Mouse (Mus musculus) c-Kit-positive CD71-positive TER-119-positive erythroid progenitor cells, embryonic 14.5 days (primary cell): ENCODE results near the gene Rab3a.

Experiments used
- DNase-seq: peaks from one replicate; pipeline ENCODE4 v3.0.0-alpha.2; 2013; ENCODE audit warnings: low spot score

Rab3a gene

DNA sequence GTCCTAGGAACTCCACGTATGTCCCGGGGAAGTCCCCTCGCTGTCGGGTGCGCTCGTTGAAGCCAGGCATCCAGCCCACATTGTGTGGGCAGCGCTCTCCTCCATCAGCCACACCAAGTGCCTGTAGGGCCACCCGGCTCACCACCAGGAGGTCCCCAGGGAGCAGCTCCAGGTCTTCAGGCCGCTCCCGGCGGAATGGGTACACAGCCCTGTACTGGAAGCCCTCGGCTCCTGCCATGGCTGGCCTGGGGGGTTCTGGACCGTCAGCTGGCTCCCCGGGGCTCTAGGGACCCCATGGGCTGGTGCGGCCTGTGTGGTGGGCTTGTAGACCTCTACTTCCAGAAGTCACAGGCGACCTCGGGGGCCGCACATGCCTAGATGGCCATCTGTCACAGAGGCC lies 20.3 kb downstream of the Rab3a start:
- no peak for DNase-seq

- DNase-seq: no peak
Measured at GRCm38 (mm10) chr8:70775227-70775626, 20.7 kb downstream of the Rab3a start.

DNA sequence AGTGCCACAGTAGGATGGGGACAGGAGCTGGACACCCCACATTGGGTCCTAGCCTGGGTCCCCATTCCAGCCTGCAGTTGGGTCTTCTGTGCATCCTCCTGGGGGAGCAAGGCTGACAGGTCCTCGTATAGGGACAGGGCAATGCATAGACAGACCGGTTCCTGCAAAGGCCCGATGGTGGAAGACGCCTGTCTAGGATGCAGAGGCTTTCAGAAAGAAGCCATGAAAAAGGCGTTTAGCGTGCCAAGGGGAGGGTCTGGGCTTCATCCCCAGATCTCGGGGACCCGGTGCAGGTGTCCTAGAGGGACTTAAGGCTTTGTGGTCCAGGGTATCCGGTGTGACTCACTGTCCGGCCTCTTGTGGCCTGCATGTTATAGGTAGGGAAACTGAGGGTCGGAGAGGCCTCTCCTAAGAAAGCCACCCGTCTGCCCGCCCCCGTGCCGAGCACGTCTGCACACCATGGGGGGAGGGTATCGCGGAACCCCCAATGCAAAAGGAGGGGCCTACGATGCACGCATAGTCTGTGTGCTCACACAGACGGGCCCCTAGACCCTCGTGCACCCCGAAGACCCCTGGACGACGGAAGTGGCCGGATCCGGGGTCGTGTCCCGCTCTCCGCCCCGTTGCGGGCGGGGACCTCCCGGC lies 21.5 kb downstream of the Rab3a start:
- no peak for DNase-seq

DNA sequence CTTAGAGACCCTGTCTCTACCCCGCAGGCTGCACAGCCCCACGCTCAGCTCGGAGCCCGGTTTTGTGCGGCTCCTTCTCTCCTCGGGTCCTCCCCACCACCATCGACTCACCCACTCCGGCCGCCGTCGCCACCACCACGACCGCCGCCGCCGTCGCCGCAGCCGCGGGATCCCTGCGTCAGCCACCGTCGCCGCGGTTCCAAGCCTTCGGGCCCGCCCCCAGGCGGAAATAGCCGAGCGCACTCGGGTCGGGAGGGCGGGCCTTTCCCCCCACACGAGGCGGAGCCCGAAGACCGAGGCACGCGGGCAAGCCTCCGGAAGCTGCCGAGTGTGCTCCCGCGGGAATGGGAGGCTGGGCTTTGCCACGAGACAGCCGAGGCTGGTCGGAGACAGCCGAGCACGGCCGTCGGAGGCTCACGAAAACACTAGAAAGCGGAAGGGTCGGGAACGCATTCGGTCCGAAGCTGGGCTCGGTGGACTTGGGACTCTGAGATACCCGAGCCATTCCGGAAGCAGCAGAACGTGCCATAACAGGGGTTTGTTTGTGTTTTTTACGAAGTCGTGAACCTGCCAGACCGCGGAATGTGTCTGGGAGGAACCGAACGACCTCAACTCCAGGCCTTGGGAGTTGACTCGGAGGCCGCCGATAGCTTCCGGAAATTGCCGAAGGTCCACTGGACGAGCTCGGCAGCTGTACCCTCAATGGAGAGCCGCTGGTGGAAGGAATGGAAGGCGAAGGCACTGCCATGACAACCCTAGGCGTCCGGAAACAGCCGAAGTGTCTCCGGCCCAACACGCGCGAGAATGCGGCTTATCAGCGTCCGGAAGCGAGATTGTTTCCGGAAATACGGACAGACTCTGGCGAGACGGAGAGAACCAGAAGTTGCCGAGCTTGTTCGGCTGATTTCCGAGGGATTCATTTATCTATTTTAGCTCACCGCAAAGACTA lies 22.3 kb downstream of the Rab3a start, which contains the start of gene Pik3r2:
Gene Pik3r2, minus strand, starts transcription at position 218 of the 949 bp plus-strand sequence.
- peak; percentile 95 for DNase-seq

DNA sequence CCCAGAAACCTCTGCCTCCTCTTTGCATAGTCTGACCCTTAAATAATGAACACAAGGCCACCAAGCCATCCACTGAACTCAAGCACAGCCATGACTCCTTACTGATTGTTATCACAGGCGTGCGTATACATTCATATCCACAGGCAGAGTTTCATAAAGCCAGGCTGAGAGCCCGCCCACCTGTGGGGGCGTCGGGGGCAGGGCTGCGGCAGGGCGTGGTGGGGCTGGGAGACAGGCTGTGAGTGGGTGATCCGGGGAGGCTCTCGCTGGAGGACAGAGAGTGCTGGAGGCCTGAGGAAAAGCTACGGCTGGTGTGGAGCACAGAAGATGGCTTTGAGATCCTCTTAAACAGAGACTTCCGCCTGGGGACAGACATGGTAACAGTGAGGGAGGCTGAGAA lies 25.6 kb downstream of the Rab3a start:
- no peak for DNase-seq

- no peak for DNase-seq
Measured at GRCm38 (mm10) chr8:70786291-70787050, 32.0 kb downstream of the Rab3a start.

DNA sequence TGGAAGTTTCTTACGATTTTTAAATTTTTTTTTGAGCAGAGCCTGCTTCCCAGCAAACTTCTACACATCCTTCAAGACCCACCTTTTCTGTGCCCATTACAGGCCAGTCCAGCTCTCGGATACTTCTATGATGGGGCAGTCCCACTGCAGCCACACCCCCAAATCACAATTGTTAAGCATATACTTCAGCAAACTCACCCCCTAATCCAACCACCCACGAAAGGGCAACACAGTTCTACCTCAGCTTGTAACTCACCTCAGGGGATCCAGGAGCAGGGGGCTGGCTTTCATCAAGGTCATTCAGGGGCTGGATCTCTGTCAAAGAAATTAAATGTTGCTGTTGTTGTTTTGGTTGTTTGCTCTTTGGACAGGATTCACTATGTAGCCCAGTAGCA lies 32.6 kb downstream of the Rab3a start:
- DNase-seq: no peak

DNA sequence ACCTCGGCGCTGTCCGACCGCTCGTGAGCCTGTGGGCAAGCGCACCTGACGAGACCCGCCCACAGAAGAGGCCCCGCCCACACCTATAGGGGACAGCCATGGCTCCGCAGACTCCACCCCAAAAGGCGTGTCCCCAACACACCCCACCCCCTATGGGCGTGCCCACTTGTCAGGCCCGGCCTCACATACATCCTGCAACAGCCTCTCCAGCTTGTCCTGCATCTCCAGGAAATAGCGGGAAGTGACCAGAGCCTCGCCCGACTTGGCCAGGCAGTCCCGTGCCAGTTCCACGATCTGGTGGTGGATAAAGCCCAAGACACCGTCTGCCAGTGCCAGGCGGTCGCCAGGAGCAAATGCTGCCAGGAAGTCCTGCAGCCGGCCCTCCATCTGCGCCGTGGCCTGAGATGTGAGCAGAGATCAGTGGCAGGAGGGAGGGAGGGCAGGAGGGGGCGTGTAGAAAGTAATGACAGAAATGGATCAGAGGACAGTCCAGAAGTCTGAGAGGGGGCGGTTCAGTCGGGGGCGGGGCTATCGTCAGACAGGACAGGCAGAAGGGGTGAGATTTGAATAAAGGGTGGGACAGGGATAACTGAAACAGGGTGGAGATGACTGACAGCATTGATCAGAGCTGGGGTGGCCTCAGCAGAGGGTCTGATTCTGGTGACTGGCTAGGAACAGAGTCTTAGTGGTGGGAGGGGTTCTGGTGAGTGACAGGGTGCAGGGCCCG lies 33.6 kb downstream of the Rab3a start:
- DNase-seq: no peak

GRCm38 (mm10) chr8:70789046-70789445 lies 34.6 kb downstream of the Rab3a start:
- no peak for DNase-seq

DNA sequence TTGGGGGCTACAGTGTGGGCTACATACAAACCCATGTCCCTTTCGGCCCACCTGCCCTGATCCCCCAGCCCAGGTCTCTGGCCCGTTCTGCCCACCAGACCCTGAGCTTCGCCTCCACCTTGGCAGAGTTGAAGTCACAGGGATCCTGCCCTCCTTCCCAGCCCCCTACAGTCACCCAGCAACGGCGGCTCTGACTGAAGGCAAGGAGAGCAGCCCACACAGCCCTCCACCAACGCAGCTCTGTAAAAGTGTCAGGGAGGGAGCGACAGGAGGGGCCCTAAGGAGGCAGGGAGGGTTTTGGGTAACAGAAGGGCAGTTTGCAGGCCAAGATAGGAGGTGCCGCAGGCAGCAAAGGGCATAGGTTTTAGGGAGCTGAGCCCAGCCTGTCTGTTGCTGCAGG lies 36.4 kb downstream of the Rab3a start:
- DNase-seq: no peak

DNA sequence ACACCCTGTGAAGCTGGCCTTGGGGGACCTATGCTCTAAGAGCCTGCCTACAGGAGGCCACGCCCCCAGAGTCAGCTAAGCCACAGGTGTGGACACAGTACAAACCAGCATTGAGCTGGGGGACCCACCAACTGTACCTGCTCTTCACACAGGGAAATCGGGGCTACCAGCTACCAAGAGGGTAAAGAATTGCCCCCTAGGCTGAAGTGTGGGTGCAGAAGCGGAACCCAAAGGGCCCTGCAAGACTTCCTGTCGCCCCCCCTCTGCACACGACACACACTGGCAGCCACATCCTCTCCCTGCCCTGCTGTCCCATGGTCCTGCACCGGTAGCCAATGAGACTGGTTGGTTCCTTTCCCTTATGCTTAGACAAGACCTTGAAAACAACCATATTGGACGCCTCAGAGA lies 36.8 kb downstream of the Rab3a start:
- no peak for DNase-seq

GRCm38 (mm10) chr8:70791975-70792691 lies 37.7 kb downstream of the Rab3a start:
- DNase-seq: peak; percentile 91

DNA sequence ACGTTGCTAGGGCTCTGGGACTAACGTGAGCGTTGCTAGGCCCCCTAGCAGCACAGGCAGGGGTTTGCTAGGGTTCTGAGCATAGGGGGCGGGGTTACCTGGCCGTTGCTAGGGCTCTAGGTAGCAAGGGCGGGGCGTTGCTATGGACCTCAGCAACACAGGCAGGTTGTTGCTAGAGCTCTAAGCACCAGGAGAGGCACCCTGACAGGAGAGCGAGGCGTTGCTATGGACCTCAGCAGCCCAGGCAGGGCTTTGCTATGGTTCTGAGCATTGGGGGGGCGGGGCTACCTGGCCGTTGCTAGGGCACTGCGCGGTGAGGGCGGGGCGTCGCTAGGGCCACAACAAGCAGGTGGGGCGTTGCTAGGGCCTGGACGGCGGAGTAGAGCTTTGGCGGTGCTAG lies 38.2 kb downstream of the Rab3a start:
- DNase-seq: peak; percentile 69

GRCm38 (mm10) chr8:70794215-70794614 lies 39.7 kb downstream of the Rab3a start:
- no peak for DNase-seq

DNA sequence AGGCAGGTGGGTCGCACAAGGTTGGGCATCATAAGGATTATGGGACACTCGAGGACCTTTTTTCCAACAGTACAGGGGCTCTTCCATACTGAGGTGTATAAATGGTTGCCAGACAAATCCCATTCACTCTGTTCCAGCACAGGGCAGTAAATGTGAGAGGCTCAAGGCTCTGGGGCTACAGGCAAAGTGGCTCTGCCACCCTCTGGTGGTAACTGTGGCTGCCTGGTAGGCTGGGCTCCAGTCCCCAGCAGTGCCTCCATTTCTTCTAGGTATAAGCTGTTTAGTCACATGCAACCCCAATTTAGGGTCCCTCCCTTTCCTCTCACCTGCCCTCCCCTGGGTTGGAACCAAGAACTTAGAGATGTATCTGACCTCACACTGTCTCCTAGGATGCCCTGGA lies 40.9 kb downstream of the Rab3a start:
- DNase-seq: no peak

GRCm38 (mm10) chr8:70796403-70797080 lies 42.1 kb downstream of the Rab3a start:
- no peak for DNase-seq

DNA sequence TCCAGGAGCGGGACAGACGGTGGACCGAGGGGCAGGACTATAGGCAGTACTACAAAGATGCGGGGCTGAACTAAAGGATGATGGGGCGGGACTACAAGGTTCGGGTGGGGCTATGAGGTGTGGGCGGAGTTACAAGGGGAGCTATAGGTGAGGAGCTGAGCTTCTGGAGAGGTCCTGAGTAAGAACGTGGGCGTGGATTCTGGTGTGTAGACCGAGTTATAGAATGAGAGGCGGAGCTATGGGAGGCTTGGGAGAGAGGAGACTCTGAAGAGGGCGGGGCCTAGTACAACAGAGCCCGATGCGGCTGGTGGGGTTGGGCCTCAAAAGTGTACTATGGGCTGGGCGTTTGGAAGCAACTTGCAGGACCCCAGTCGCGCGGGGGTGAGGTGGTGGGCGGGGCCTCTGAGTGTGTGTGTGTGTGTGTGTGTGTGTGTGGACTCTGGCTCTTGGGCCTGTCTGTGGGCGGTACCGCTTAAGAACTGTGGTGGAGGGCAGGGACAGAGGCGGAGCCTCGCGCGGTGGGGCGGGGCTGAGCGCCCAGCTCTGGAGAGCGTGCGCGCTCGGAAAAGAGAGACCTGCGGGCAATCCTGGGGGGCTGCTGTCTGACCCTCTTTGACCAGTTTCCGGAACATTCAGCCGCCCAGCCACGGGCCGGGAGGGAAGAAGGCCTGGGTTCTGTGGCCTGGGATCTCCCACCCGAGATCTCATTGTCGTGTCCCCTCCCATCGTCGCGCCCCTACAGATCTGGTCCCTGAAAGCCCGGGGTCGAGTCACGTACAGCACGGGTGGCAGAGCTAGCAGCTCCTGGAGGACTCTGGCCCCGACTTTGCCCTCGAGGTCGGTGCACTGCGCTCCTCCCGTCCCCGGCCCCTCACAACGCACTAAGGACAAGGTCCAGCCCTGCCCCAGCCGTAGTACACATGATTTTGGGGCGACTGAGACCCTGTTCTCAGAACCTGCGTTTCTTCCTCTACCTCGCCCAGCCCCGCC lies 42.9 kb downstream of the Rab3a start:
- peak; percentile 91 for DNase-seq

DNA sequence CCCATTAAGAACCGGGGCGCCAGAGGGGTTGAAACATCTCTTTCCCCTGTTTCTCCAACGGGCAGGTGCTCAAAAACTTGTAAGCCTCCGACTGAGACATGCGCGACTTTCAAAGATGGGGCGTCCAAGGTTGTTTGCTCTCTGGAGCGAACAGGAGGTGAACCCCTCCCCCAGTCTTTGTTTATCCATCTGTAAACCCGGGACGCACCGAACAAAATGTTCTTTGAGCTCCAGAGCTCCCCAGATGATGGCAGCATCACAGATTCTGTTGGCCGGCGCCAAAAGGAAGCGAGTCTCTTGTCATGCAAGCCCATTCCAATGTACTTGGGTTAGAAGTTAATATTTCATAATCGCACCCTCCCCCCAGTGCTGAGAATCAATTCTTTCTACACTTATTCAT lies 43.8 kb downstream of the Rab3a start:
- DNase-seq: no peak

GRCm38 (mm10) chr8:70800648-70801047 lies 46.2 kb downstream of the Rab3a start:
- DNase-seq: no peak
